Mouse (Mus musculus) T-helper 17 cell (primary cell): Measurements from ENCODE around the gene Cd300lf.

Experiments
- in situ Hi-C, 2 experiments: fragments of 300-600 bp; cut with MboI, MseI; formaldehyde crosslinking; loops; 1 replicate in 1 of 2; 2 replicates in 1 of 2; pipeline ENCODE4 v1.15.1; 2025; ENCODE audit warnings: high pct_unique_total_duplicates in 2 of 2

Gene Cd300lf

GRCm38 (mm10) chr11:115108176-115108575, 25.6 kb downstream of the Cd300lf start:
- in situ Hi-C loops: no loop called here

- in situ Hi-C loops: no loop called here
Measured at GRCm38 (mm10) chr11:115107403-115107916, 26.3 kb downstream of the Cd300lf start.

DNA sequence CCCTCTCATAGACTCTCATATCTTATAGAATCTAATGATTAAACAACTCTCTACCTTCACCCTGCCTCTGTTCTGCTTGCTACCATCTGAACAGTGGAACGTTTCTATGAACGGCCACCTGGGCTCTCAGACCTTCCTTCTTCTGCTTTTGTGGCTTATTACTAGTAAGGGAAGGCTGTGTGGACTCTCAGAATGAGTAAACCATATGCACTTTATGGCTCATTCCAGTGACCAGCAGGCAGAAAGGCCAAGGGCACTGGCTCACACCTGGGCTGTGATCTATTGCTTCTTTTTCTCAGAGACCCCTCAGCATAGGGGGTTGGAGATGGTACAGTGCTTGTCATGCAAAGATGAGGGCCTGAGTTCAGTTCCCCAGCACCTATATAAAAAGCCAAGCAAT, 27.2 kb downstream of the Cd300lf start:
- in situ Hi-C loops: no loop called here

DNA sequence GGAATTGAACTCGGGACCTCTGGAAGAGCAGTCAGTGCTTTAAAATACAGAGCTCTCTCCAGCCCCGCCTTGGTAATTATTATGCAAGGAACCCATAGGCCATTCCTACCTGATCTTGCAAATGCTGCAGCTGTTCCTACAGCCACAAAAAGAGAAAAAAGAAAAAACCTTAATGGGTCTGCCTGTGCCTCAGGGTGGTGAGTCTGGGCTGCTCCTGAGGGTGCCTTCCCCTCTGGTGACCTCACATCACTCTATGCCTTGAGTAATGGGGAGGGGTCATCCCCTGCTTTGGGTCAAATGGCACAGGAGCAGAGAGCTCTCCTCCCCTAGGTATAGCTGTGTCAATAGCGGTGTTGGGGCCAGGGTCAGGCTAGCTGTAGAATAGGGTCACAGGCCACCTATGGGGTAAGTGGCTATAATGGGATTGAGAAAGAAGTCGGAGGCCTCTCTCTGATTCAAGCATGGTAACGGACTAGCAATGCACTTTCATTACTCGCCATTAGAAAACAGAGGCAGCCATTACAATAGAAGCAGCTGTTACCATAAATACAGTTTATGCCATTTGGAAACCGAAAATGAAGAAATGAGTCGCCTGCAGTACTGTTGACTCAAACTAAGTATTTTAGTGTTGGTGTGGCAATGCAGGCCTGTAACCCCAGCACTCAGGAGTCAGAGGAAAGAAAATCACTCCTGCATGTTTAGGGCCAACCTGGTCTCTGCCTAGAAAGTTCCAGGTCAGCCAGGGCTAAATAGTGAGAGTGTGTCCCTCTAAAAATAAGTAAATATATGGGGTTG, 28.8 kb downstream of the Cd300lf start:
- in situ Hi-C loops: no loop called here

GRCm38 (mm10) chr11:115103470-115104413, 30.1 kb downstream of the Cd300lf start:
- in situ Hi-C loops: no loop called here

DNA sequence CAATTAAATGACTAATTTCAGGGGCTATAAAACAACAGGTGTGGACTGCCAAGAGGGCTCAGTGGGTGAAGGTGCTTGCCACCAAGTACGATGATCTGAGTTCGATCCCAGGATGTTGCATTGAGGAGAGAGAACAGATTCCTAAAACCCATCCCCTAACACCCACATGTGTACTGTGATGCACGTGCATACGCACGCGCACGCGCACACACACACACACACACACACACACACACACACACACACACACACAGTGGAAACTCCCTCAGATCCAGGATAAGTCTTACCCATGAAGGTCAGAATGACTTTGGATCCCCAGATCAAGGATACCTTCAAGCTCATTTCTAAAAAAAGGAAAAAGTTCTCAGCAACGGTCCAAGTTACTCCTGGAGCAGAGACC, 31.7 kb downstream of the Cd300lf start:
- in situ Hi-C loops: no loop called here

- in situ Hi-C loops: no loop called here
Measured at GRCm38 (mm10) chr11:115101615-115102051, 32.2 kb downstream of the Cd300lf start.

- in situ Hi-C loops: no loop called here
Measured at GRCm38 (mm10) chr11:115100741-115101140, 33.1 kb downstream of the Cd300lf start.

GRCm38 (mm10) chr11:115100032-115100621, 33.7 kb downstream of the Cd300lf start:
- in situ Hi-C loops: no loop called here

- in situ Hi-C loops: no loop called here
Measured at GRCm38 (mm10) chr11:115099241-115099840, 34.5 kb downstream of the Cd300lf start.

GRCm38 (mm10) chr11:115098203-115098932, 35.4 kb downstream of the Cd300lf start:
- in situ Hi-C loops: no loop called here

DNA sequence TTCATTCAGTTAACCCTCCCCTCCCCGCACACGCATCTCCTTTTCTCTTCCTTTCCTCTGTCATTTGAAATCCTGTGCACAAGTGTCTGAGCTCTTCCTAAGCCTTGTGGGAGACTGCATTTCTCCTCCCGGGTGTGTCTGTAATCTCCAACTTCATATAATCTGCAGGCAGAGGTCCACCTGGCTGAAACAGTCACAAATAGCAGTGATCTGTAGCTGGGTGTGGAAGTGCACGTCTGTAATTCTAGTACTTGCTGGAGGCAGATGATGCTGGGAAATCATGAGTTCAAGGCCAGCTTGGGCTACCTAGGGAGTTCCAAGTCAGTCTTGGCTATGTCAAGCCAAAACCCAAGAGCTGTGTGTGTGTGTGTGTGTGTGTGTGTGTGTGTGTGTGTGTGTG, 41.7 kb downstream of the Cd300lf start:
- in situ Hi-C loops: loop anchor here in 1 of 2 experiments (5.0 kb wide), 2 partner anchors 60 to 170 kb away; no protein-coding TSS in a partner anchor

DNA sequence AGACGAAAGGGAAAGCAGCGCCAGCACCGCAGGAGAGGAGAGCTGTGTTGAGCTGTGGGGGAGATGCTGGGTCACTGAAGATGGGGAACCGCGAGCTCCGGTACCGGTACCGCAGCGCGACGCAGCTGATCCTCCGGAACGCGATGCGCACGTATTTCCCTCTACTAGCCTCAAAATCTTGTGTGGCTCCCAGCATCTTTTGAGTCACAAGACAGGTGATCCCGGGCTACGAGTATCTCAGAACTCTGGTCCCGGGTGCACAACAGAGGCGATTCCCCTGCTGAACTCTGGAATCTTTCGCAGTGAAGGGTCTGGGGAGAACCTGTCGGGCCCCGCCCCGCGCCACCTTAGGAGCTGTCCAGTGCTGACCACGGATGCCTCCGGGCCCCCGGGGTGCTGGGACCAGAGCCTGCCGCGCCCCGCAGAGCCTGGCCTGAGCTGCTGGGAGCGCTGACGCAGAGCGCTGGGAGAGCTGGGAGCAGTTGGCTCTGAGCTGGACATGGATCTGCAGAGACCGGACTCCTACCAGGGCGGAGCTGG, 42.4 kb downstream of the Cd300lf start, which contains the start of gene Rab37:
Rab37 (plus strand) TSS at position 70 of the 540 bp plus-strand sequence.
- in situ Hi-C loops: loop anchor here in 1 of 2 experiments (5.0 kb wide), 2 partner anchors 61 to 171 kb away; no protein-coding TSS in a partner anchor

DNA sequence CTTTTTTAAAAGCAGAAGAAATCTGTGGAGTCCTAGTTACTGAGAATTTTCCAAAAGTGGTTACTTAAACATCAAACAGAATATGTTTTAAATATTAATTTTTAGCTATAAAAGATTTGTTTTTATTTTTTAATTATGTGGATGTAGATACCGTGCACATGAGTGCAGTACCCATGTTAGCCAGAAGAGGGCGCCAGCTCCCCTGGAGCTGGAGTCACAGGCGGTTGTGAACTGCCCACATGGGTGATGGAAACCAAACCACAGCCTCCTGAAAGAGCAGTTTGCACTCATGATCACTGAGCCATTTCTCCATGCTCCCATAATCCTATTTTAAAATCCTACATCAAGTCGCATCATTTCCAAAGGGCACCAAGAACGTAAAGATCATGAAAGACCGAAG, 43.9 kb downstream of the Cd300lf start:
- in situ Hi-C loops: loop anchor here (5.0 to 10.0 kb wide), 3 partner anchors 62 to 172 kb away; partner anchors contain the start of genes Nat9 (in 1 of the 2) and Tmem104 (in 1 of the 2)

- in situ Hi-C loops: loop anchor here in 1 of 2 experiments (10.0 kb wide), 1 partner anchor 99 kb away; the partner anchor contains the start of genes Nat9 and Tmem104
Measured at GRCm38 (mm10) chr11:115086213-115086612, 47.6 kb downstream of the Cd300lf start.

DNA sequence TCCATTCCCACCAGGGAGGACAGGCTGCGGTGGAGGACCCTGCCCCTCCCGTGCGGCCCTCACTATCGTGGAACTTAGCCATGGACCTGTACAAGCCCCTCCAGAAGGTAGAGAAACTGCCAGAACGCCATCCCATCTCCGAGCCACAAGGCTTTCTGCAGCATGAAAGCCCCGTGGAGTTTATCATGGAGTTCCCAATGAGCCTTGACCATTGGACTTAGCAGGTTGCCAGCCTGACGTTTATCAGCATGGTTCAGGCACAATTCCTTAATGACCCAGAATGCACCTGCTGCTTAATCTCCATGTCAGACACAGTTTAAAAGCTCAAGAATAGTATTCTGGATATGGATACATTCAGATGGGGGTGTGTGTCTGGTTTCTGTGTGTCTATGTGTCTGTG, 48.7 kb downstream of the Cd300lf start:
- in situ Hi-C loops: loop anchor here in 1 of 2 experiments (10.0 kb wide), 1 partner anchor 100 kb away; the partner anchor contains the start of genes Nat9 and Tmem104

- in situ Hi-C loops: loop anchor here in 1 of 2 experiments (5.0 to 10.0 kb wide), 2 partner anchors 68 to 100 kb away; partner anchors contain the start of genes Nat9 and Tmem104
Measured at GRCm38 (mm10) chr11:115084595-115084994, 49.2 kb downstream of the Cd300lf start.

DNA sequence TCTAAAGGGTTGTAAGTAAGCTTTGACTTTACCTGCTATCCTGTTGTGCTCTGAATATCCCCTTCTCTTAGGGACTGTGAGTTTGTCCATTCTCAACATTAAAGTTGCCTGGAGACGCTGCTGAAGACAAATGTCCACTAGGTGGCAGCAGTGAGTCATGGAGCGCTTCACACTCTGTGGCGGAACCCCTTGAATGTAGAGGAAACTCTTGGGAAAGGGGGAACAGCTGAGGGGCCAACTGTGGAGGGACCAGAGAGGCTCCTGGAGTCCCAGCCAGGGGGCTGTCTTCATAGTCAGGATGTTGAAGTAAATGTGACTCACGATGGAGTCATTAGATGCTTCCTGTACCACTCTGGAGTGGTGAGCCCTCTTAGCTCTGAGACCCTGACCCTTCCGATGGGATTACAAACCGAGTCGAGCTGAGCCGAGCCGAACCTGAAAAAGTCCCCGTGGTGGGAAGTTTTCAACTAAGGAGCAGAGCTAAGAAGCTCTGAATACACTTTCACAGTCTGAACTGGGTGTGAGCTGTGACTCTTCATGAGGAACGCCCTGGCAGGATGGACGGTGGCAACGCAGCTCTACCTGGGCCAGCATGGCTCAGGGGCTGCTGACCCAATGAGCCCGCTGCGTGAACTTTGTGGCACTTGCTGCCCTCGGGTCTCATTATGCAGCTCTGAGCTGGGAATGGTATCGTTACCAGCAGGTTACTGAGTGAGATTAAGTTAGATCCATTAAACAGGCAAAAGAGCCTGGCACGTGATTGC, 50.2 kb downstream of the Cd300lf start:
- in situ Hi-C loops: loop anchor here in 1 of 2 experiments (5.0 to 10.0 kb wide), 2 partner anchors 69 to 101 kb away; partner anchors contain the start of genes Nat9 and Tmem104
